Mouse (Mus musculus) cortical plate, adult 2 months (tissue): ENCODE results near the gene Asl.

ENCODE experiments used
- CTCF ChIP-seq: fragments of 200-500 bp; IDR thresholded peaks from 2 replicates; pipeline ENCODE4 v1.5.1; 2011; ENCODE audit warnings: mild to moderate bottlenecking, control low read depth, low read length; ENCODE audit not compliant: insufficient read depth; ENCODE audit errors: extremely low read depth
- POLR2A ChIP-seq: fragments of 200-500 bp; IDR thresholded peaks from 2 replicates; pipeline ENCODE4 v1.6.1; 2011; ENCODE audit warnings: mild to moderate bottlenecking, low read length, control low read depth; ENCODE audit not compliant: insufficient read depth; ENCODE audit errors: extremely low read depth

DNA sequence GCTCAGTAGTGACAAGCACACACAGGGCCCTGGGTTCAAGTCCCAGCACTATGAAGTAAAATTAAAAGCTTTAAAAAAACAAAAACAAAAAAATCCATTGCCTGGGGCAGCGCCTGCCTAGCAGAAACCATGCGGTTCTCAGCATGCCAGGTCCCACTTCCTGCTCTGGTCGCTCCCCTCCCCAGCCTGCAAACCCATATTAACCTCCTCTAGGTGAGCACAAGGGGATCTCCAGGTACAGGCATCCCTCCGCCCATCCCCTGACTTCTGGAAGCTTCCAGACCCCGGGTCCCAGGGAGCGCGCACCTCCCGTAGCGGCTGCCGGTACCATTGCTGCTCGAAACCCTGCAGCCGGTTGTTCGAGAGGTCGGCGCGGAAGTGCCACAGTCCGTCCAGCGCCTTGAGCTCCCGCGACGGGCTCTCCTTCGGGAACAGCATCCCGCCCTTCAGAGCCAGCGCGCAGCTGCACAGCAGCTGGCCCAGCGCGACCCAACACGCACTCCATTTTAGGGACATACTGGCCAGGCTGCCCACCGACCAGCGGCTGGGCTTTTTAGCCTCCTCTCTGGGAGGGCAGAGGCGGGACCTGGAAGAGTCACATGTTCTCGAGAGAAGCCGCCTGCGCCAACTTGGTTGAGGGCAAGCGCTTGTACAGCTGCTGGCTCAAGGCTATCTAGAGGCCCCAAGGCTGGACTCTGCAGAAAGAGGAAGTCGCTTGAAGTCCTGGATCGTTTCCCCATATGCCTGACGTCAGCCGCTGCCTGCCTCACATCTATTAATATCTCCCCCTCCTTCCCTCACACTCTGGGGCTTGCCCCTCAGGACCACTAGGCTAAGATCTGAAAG is 26.5 kb downstream of the Asl start, which contains the start of gene Gusb:
- no peak for TF ChIP-seq CTCF
- no peak for TF ChIP-seq POLR2A
